Mouse (Mus musculus) lung, postnatal 0 days (tissue): ENCODE results near the gene Mageb3.
A peak's percentile ranks its signal among the peaks of the same experiment; 100 is the strongest.

Source experiments
- CTCF ChIP-seq: IDR thresholded peaks from 2 replicates; pipeline ENCODE4 v1.5.1; 2016; ENCODE audit warnings: antibody characterized with exemption, mild to moderate bottlenecking
- EP300 ChIP-seq: IDR thresholded peaks from 2 replicates; pipeline ENCODE4 v1.6.1; 2016; ENCODE audit warnings: antibody characterized with exemption, mild to moderate bottlenecking, control low read depth

DNA sequence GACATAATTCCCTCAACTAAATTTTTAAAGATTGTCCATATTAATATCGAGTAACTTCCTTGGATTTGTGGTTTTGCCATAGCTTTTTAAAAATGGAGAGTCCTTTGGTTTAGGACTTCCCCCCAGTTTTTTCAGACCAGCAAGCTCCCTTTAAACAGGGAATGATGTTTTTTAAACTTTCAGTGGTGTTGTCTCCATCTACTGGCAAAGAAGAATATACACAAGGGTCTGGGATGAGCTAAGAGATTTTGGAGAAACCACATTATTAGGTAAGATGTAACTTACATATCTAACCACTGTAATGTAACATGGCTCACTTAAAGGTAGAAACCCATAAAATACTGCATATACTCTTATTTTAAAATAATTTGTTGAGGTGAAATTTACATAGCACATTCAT lies 39.8 kb upstream of the Mageb3 start:
- TF ChIP-seq CTCF (peak; percentile 53), EP300 (no peak)
